Mouse (Mus musculus): ENCODE results near the gene Mpv17l2.

Gene Mpv17l2

GRCm38 (mm10) chr8:70760775-70761406, at the start of gene Mpv17l2:
Gene Mpv17l2, minus strand, starts transcription at chr8:70760946.
- peak; percentile 88 to 90 for DNase-seq

DNA sequence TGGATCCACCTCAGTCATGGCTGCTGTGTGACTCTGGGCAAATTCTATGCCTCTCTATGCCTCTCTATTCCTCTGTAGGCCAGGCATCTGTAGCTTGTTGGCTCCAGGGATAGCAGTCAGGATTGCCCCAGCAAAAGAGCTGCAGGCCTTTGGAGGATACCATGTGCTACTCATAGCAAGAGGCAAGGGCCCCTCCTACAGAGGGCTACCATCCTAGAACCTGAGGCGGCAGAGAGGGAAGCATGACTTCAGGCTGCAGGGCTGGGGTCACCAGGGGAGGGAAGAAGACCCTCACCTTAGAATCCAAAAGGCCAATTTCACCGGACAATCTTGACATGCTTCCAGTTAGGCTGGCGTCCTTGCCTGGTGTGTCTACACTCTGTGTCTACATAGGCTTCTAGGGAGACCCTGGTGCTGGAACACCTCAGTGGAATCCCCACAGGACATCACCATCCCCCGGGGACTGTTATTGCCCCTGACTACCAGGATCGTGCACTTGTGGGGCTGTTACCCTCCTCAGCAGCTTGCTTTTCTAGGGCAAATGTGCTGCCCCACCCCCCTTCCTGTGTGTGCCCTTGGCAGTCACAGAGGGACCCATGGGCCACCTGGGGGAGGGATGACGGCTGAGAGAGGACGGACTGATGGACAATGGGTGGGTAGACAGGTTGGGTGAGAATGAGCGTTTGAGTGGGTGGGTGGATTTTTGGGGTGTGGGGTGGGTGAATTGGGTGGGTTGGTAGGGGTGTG, 48.4 kb upstream of the Mpv17l2 start:
- DNase-seq = no peak

GRCm38 (mm10) chr8:70808239-70808638, 47.5 kb upstream of the Mpv17l2 start, which contains the start of gene Il12rb1:
Gene Il12rb1, plus strand, starts transcription at chr8:70808449.
- peak; percentile 41 to 42 for DNase-seq

- no peak for DNase-seq
Measured at GRCm38 (mm10) chr8:70807304-70807703, 46.6 kb upstream of the Mpv17l2 start.

- peak; percentile 73 to 77 for DNase-seq
Measured at GRCm38 (mm10) chr8:70806541-70806940, 45.8 kb upstream of the Mpv17l2 start.

DNA sequence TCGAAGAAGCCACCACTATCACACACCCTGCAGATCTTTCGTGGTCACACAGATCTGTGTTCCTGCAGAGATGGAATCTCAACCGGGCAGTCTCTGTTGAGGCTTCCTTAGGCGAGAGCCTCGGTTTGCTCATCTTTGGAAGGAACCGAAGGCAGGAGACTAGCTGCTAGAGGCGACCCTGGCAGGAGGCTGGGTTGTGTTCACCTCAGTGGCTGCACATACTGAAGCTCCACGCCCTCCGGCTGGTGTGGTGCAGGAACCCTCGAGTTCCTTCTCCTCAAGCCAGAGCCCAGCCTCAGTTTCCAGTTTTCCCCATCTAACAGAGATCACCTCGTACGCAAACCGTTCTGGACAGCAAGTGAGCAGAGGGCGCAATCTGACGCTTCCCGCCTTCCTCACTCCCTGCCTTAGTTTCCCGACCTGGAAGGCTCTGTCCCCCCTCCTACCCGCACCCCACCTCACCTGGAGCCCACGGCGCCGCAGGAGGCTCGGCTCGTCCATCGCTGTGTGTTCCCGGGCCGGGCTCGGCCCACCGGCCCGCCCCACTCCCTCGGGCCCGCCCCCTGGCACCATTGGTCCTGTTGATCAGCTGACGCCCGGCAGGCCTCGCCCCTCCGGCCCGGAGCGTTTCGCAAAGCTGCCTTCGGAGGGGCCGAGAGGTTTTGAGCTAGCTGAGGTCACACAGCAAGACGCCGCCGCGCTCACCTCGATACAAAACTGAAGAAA, 43.9 kb upstream of the Mpv17l2 start, which contains the start of gene Mast3:
Gene Mast3 (minus strand): TSS at position 574 of the 726 bp plus-strand sequence.
- peak; percentile 87 for DNase-seq

GRCm38 (mm10) chr8:70803761-70804480, 43.2 kb upstream of the Mpv17l2 start:
- DNase-seq = peak; percentile 80 to 83

DNA sequence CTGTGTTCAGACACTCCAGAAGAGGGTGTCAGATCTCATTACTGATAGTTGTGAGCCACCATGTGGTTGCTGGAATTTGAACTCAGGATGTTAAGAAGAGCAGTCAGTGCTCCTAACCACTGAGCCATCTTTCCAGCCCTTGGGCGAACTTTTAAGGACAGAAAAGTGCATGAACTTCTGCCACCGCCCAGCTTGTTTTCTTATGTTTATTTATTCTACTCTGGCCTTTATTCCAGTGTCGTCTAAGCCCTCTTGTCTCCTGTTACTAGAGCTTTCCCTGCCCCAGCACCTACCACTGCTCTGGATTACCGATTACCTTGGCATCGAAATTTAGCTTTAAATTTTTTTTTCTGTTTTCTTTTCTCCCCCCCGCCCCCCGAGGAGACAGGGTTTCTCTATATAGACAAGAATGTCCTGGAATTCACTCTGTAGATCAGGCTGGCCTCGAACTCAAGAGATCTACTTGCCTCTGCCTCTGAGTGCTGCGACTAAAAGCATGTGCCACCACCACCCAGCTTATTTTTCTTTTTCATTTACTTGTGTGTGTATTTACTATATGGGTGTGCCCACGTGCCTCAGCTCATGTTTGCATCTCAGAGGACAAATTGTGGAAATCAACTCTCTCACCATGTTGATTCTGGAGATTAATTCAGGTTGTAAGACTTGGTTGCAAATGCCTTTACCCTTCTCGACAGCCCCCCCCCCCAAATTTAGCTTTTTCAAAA, 42.2 kb upstream of the Mpv17l2 start:
- DNase-seq = no peak

DNA sequence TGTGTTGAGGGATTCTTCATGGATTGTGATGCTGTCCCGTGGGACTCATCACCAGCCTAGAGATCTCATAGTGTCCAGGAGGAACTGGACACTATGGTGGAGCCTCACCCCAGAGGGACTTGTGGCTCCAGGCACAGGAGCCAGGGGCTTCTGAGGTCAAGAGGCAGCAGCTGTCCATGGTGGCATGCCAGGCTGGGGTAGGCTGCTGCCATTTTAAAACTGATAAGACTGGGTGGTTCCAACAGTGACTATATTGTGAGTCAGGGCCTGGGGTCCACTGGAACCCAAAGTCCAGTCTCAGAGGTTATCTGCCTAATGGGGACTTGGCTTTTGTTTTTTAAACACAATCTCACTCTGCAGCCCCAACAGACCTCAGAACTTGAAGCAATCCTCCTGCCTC, 41.1 kb upstream of the Mpv17l2 start:
- no peak for DNase-seq

DNA sequence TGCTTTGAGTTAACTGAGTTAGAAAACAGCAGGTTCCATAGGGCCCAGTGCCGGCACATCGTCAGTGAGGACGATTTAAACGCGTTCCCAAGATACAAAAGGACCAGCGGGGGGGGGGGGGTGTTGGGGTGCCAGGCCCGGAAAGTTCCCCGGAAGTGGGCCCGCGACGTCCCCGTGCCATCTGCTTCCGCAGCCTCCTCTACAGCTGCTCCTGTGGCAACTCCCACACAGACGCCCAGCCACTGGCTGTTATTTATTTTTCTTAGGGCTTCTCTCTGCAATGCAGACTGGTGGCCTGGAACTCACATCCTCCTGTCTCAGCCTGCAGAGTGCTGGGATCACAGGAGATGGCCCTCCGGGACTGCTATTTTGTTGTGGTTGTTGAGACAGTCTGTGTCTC, 40.4 kb upstream of the Mpv17l2 start:
- peak; percentile 43 to 46 for DNase-seq

DNA sequence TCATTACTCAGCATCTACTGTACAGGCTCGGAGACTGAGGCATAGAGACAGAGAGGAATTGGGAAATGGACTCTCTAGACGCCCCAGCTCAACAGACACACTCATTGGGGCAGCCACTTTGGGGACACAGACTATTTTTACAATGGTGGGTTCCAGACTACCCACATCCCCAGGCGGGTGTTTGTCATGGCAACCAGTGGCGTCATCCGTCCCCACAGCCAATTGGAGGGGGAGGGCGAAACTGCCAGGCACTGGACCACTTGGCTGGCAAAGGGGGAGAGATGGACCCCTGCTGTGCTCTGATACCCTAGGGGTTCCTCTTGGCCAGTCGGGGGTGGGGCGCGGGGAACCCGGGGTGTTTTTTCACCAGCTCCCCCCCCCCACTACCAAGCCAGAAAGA, 39.9 kb upstream of the Mpv17l2 start:
- peak; percentile 49 to 53 for DNase-seq

DNA sequence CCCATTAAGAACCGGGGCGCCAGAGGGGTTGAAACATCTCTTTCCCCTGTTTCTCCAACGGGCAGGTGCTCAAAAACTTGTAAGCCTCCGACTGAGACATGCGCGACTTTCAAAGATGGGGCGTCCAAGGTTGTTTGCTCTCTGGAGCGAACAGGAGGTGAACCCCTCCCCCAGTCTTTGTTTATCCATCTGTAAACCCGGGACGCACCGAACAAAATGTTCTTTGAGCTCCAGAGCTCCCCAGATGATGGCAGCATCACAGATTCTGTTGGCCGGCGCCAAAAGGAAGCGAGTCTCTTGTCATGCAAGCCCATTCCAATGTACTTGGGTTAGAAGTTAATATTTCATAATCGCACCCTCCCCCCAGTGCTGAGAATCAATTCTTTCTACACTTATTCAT, 37.5 kb upstream of the Mpv17l2 start:
- no peak for DNase-seq

DNA sequence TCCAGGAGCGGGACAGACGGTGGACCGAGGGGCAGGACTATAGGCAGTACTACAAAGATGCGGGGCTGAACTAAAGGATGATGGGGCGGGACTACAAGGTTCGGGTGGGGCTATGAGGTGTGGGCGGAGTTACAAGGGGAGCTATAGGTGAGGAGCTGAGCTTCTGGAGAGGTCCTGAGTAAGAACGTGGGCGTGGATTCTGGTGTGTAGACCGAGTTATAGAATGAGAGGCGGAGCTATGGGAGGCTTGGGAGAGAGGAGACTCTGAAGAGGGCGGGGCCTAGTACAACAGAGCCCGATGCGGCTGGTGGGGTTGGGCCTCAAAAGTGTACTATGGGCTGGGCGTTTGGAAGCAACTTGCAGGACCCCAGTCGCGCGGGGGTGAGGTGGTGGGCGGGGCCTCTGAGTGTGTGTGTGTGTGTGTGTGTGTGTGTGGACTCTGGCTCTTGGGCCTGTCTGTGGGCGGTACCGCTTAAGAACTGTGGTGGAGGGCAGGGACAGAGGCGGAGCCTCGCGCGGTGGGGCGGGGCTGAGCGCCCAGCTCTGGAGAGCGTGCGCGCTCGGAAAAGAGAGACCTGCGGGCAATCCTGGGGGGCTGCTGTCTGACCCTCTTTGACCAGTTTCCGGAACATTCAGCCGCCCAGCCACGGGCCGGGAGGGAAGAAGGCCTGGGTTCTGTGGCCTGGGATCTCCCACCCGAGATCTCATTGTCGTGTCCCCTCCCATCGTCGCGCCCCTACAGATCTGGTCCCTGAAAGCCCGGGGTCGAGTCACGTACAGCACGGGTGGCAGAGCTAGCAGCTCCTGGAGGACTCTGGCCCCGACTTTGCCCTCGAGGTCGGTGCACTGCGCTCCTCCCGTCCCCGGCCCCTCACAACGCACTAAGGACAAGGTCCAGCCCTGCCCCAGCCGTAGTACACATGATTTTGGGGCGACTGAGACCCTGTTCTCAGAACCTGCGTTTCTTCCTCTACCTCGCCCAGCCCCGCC, 36.6 kb upstream of the Mpv17l2 start:
- peak; percentile 85 to 86 for DNase-seq

DNA sequence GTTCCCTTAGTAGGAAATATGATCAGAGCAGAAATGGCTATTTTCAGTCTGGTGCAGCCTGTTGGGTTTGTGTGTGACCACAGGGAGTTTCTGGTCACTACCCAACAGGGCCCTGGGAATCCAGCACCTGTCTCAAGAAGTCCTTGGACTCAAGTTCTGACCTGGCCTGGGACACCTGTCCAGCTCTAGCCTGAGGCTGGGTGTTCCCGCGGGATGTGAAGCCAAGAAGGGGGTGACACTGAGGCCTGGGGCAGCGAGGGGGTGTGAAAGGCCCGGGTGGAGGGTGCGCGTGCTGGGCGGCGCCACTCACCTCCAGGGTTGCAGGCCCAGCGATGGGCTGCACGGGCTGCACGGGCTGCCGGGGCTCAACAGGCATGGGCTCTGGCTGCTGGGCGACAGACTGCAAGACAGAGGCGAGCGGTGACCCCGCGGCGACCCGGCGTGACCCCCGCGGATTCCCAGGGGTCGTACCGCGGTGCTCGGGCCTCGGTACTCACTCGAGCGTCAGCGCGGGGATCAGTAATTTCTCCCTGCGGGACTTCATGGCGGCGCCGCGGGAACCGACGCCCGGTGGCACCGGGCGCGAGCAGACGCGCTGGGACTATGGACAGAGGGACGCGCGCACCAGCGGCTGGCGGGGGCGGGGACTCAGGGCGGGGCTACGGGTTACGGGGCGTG, 35.8 kb upstream of the Mpv17l2 start:
- DNase-seq = no peak

DNA sequence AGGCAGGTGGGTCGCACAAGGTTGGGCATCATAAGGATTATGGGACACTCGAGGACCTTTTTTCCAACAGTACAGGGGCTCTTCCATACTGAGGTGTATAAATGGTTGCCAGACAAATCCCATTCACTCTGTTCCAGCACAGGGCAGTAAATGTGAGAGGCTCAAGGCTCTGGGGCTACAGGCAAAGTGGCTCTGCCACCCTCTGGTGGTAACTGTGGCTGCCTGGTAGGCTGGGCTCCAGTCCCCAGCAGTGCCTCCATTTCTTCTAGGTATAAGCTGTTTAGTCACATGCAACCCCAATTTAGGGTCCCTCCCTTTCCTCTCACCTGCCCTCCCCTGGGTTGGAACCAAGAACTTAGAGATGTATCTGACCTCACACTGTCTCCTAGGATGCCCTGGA, 34.6 kb upstream of the Mpv17l2 start:
- no peak for DNase-seq

DNA sequence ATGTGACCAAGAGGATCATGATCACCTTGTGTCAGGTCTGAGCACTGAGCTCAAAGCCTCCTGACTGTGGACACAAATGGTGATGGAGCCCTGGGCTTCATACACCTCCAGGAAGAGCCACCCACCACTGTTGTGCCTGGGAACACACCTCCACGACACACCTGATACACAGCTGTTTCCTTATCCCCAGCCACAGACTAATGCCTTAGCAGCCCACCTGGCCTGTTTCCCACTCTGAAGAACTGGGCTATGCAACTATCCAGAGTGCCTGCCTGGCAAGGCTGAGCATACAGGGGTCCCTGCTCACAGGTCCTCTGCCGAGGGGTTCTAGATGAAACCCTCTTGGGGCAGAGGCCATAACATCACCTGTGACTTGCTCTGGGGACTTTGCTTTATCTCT, 33.5 kb upstream of the Mpv17l2 start:
- no peak for DNase-seq

GRCm38 (mm10) chr8:70792700-70793099, 32.0 kb upstream of the Mpv17l2 start:
- DNase-seq = peak; percentile 95 to 97

GRCm38 (mm10) chr8:70791975-70792691, 31.4 kb upstream of the Mpv17l2 start:
- peak; percentile 100 for DNase-seq

DNA sequence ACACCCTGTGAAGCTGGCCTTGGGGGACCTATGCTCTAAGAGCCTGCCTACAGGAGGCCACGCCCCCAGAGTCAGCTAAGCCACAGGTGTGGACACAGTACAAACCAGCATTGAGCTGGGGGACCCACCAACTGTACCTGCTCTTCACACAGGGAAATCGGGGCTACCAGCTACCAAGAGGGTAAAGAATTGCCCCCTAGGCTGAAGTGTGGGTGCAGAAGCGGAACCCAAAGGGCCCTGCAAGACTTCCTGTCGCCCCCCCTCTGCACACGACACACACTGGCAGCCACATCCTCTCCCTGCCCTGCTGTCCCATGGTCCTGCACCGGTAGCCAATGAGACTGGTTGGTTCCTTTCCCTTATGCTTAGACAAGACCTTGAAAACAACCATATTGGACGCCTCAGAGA, 30.6 kb upstream of the Mpv17l2 start:
- peak; percentile 78 to 80 for DNase-seq

DNA sequence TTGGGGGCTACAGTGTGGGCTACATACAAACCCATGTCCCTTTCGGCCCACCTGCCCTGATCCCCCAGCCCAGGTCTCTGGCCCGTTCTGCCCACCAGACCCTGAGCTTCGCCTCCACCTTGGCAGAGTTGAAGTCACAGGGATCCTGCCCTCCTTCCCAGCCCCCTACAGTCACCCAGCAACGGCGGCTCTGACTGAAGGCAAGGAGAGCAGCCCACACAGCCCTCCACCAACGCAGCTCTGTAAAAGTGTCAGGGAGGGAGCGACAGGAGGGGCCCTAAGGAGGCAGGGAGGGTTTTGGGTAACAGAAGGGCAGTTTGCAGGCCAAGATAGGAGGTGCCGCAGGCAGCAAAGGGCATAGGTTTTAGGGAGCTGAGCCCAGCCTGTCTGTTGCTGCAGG, 30.1 kb upstream of the Mpv17l2 start:
- no peak for DNase-seq

Data from B cell, adult 2 months (primary cell).